Mouse (Mus musculus) midbrain, embryonic 12.5 days (tissue): Measurements from ENCODE around the gene Arhgef26. TPM values are rescaled to one million over a fixed set of nuclear protein-coding genes. Genes with fewer than 3 reads are reported as not detected.

Experiments used
- polyA plus RNA-seq: library from polyadenylated mRNA; unstranded; fragments of >200 nt; fragmentation: Nextera tagmentation; extraction: Ambion mirVana; gene quantifications from 2 replicates; pipeline ENCODE4 v1.2.1, GENCODE M21; 2016

The Arhgef26 gene
- polyA plus RNA-seq, 1 experiment from 2014 or later = 7.9 TPM

Other genes starting within 250 kb of the Arhgef26 start
- 51.7 and 60.4 TPM in 2 replicates for gene Dhx36, start 168.7 kb downstream of the Arhgef26 start, polyA plus RNA-seq